Mouse (Mus musculus) heart, adult 2 months (tissue): Measurements from ENCODE around the gene Tmprss11a.
A peak's percentile ranks its signal among the peaks of the same experiment; 100 is the strongest.

ENCODE experiments used
- CTCF ChIP-seq: fragments of 200-600 bp; IDR thresholded peaks from 2 replicates; pipeline ENCODE4 v1.8.1; 2022; ENCODE audit warnings: antibody characterized with exemption, mild to moderate bottlenecking, moderate library complexity
- EP300 ChIP-seq: fragments of 200-500 bp; IDR thresholded peaks from 2 replicates; pipeline ENCODE4 v1.6.1; 2011; ENCODE audit warnings: low read depth, low read length, control low read depth; ENCODE audit not compliant: insufficient read depth
- POLR2A ChIP-seq: fragments of 200-500 bp; IDR thresholded peaks from 2 replicates; pipeline ENCODE4 v1.6.1; 2011; ENCODE audit warnings: mild to moderate bottlenecking, low read depth, low read length, control low read depth; ENCODE audit not compliant: insufficient read depth

DNA sequence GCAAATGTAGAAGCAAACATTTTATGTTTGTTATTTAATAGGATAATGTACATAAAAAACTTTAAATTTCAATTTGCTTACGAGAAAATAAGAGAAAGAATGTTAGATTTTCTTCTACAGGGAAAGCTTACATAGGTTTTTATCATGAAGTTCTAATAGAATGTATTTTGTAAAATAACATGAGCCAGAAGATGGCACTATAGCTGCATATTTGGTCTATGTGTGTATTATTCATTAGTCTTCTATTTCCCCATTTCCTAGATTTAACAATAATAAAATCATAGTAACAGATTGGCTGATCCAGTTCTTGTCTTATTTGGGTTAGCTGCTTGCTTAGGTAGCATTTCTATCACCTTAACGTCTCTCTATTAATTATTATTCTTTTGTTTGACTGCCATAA lies 13.8 kb upstream of the Tmprss11a start:
- TF ChIP-seq CTCF (peak; percentile 29), EP300 (no peak), POLR2A (no peak)
